Mouse (Mus musculus): ENCODE measurements around the gene Lbr.

The Lbr gene

GRCm38 (mm10) chr1:181842781-181843180 is at the start of gene Lbr:
TSS of gene Lbr (minus strand) at chr1:181843046.
- DNase-seq: no peak

- no peak for DNase-seq
Measured at GRCm38 (mm10) chr1:181889670-181890069, 46.8 kb upstream of the Lbr start.

GRCm38 (mm10) chr1:181888801-181889200 is 46.0 kb upstream of the Lbr start:
- peak; percentile 79 for DNase-seq

- DNase-seq: peak; percentile 40
Measured at GRCm38 (mm10) chr1:181881532-181881931, 38.7 kb upstream of the Lbr start.

- no peak for DNase-seq
Measured at GRCm38 (mm10) chr1:181880752-181881325, 38.0 kb upstream of the Lbr start.

GRCm38 (mm10) chr1:181878436-181878835 is 35.6 kb upstream of the Lbr start:
- no peak for DNase-seq

- no peak for DNase-seq
Measured at GRCm38 (mm10) chr1:181877088-181877487, 34.2 kb upstream of the Lbr start.

- no peak for DNase-seq
Measured at GRCm38 (mm10) chr1:181876656-181877055, 33.8 kb upstream of the Lbr start.

- no peak for DNase-seq
Measured at GRCm38 (mm10) chr1:181873086-181873920, 30.5 kb upstream of the Lbr start.

GRCm38 (mm10) chr1:181872639-181873038 is 29.8 kb upstream of the Lbr start:
- no peak for DNase-seq

- DNase-seq: no peak
Measured at GRCm38 (mm10) chr1:181866429-181867280, 23.8 kb upstream of the Lbr start.

- DNase-seq: no peak
Measured at GRCm38 (mm10) chr1:181865863-181866216, 23.0 kb upstream of the Lbr start.

GRCm38 (mm10) chr1:181864971-181865862 is 22.4 kb upstream of the Lbr start:
- DNase-seq: no peak

- no peak for DNase-seq
Measured at GRCm38 (mm10) chr1:181863431-181863830, 20.6 kb upstream of the Lbr start.

GRCm38 (mm10) chr1:181862676-181863374 is 20.0 kb upstream of the Lbr start:
- no peak for DNase-seq

- no peak for DNase-seq
Measured at GRCm38 (mm10) chr1:181861181-181861902, 18.5 kb upstream of the Lbr start.

GRCm38 (mm10) chr1:181860659-181861058 is 17.8 kb upstream of the Lbr start:
- DNase-seq: peak; percentile 59

- DNase-seq: no peak
Measured at GRCm38 (mm10) chr1:181856329-181856728, 13.5 kb upstream of the Lbr start.

- DNase-seq: no peak
Measured at GRCm38 (mm10) chr1:181854829-181855228, 12.0 kb upstream of the Lbr start.

- DNase-seq: no peak
Measured at GRCm38 (mm10) chr1:181853081-181853736, 10.4 kb upstream of the Lbr start.

GRCm38 (mm10) chr1:181852466-181852865 is 9.6 kb upstream of the Lbr start:
- no peak for DNase-seq

Data from layer of hippocampus, adult 9-11 months (tissue).